Mouse (Mus musculus) embryonic fibroblast, embryonic 13.5 days (primary cell): ENCODE measurements around the gene Ccr4.

ENCODE experiments used
- CTCF ChIP-seq: IDR thresholded peaks from 2 replicates; pipeline ENCODE4 v1.5.1; 2011; ENCODE audit warnings: mild to moderate bottlenecking, control low read depth, low read length, moderate library complexity, borderline replicate concordance; ENCODE audit not compliant: insufficient read depth
- POLR2A ChIP-seq: IDR thresholded peaks from 2 replicates; pipeline ENCODE4 v1.6.1; 2011; ENCODE audit warnings: low read depth, mild to moderate bottlenecking, control low read depth, low read length, moderate library complexity

DNA sequence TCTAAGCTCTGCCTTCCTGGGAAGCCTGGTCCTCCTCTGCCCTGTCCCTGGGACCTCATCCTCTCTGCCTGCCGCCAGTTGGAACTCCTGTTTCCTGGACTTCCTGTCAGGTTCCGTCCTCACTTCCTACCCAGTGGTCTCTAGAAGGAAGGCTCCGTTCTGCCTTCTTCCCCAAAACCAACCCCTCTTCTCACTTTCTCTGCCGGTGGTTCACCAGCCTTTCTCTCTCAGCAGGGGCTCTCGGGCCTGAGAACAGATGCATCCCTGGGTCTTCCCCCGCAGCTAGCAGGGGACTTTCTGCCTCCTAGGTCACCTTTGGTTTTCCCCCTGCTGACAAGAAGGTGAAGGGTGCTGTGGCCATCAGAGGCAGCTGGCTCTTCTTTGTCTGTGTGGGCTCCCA is 39.3 kb downstream of the Ccr4 start:
- TF ChIP-seq POLR2A (no peak), CTCF (no peak)
